Mouse (Mus musculus) lung, postnatal 36 days (tissue): ENCODE data around the gene Oog3.

Experiments
- DNase-seq: peaks from one replicate; pipeline ENCODE4 v3.0.0; 2022; ENCODE audit warnings: mixed read lengths

The Oog3 gene

DNA sequence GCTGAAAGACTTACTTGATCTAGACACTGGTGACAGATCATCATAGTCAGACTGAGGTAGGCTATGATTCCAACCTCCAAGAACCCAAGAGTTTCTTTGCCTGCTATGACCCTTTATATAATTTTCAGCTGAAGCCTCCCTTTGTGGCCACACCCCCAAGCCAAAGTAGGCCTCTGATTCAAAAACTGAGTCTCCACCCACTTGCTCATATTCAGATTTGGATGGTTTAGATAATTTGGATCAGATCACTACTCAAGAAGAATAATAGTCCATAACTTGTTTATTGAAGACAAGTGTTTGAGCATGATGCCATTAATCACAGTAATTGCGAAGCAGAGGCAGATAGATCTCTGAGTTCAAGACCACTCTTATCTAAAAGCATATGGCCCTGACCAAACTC lies at the start of gene Oog3:
Gene Oog3 (minus strand): TSS at position 101 of the 400 bp plus-strand sequence.
- no peak for DNase-seq

DNA sequence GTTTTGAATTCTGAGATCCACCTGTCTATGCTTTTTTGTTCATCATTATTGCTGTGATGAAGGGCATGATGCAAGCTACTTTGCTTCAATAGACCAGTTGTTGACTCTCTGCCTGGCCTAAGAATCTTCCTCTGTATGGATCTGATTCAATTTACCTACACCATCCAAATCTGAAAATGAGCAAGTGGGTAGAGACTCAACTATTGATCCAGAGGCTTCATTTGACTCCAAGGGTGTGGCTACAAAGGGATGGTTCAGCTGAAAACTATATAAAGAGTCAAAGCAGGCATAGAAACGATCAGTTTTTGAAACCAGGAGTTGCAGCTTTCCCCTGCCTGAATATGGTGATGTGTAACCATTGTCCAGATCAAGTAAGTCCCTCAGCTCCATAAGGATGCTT lies 28.0 kb upstream of the Oog3 start, which contains the start of gene Oog2:
Gene Oog2 (plus strand): TSS at position 301 of the 400 bp plus-strand sequence.
- no peak for DNase-seq
